8 mouse cellular contexts compared by ENCODE assay signal in the genomic region with DNA sequence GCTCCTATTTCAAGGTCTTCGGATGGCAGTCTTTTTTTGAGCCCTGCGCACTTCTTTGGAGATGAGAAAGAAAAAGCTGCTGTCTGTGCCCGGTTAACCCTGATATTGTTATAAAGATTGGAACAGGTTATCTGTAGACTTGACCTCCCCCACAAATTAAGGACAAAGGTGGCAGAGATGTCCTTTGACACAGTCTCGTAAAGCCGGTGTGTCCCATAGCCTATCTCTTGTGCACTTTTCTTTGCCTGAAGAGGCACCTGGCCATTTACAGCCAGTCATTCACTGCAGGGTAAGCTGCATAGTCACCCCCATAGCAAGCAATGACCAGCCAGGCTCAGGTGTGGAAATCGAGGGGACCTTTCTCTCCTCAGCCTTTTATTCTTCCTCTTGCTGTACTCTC. TPM values are rescaled to one million over a fixed set of nuclear protein-coding genes. Genes with fewer than 3 reads are reported as not detected.
DNase-seq lines count a peak whose midpoint lies in the region; ATAC-seq and TF ChIP-seq lines count a peak whose summit lies in the region.

No protein-coding gene starts in this region.

- H3K36me3 ChIP-seq in intestine, embryonic 16.5 days (ENCODE audit: control insufficient read depth, insufficient read depth, low read length) = no peaks in the 10 kb centered on the region
- peaks cover 3% of the 10 kb centered on the region; the same call in 1 of the 2 replicates for H3K36me3 ChIP-seq in neural tube, embryonic 12.5 days

- no peak for TF ChIP-seq POLR2A in lung, adult 2 months (IDR thresholded peaks at IDR 0.05; ENCODE audit: borderline replicate concordance, extremely low read depth, low read depth, low read length)
- TF ChIP-seq POLR2A in embryonic fibroblast, embryonic 13.5 days (IDR thresholded peaks at IDR 0.05; ENCODE audit: low read depth, low read length) = no peak

- no peaks in the 10 kb centered on the region for H3K9me3 ChIP-seq in intestine, embryonic 16.5 days (ENCODE audit: control insufficient read depth, low read length)
- H3K9me3 ChIP-seq in neural tube, embryonic 12.5 days = no peaks in the 10 kb centered on the region

- no peaks in the 10 kb centered on the region for H3K27me3 ChIP-seq in intestine, embryonic 16.5 days (replicated peaks; ENCODE audit: control insufficient read depth, insufficient read depth, low read length)
- H3K27me3 ChIP-seq in neural tube, embryonic 12.5 days (replicated peaks) = no peaks in the 10 kb centered on the region

- no peak for DNase-seq in lung, adult 2 months
- no peak for DNase-seq in lung, postnatal 25 days (ENCODE audit: low spot score)
- no peak for DNase-seq in embryo, embryonic 10.5 days (ENCODE audit: low spot score)
- DNase-seq in c-Kit-positive CD71-positive TER-119-positive erythroid progenitor cells, embryonic 14.5 days (ENCODE audit: low spot score) = no peak
- DNase-seq in gastrocnemius, adult 8-10 months (ENCODE audit: low spot score in 2 of 2) = no peak

- TF ChIP-seq CTCF in lung, adult 2 months (IDR thresholded peaks at IDR 0.05; ENCODE audit: insufficient read depth, low read length) = no peak
- no peak for TF ChIP-seq CTCF in embryonic fibroblast, embryonic 13.5 days (IDR thresholded peaks at IDR 0.05; ENCODE audit: borderline replicate concordance, insufficient read depth, low read length)

- H3K4me3 ChIP-seq in lung, adult 2 months (replicated peaks; ENCODE audit: extremely low read depth, low read depth, low read length) = peak overlapping the region; percentile 78
- H3K4me3 ChIP-seq in embryonic fibroblast, embryonic 13.5 days (ENCODE audit: insufficient read depth, low read length) = peak overlapping the region; percentile 76
- peak overlapping the region; percentile 69 for H3K4me3 ChIP-seq in intestine, embryonic 16.5 days (ENCODE audit: low read length)
- peak overlapping the region; percentile 71 for H3K4me3 ChIP-seq in neural tube, embryonic 12.5 days

- 27% methylated on average over 6 of the region's 6 CpGs for WGBS in lung, adult 2 months
- WGBS in intestine, embryonic 16.5 days = 21% methylated on average over 6 of the region's 6 CpGs
- WGBS in neural tube, embryonic 12.5 days = 55% methylated on average over 6 of the region's 6 CpGs

- peak; percentile 52 for ATAC-seq in intestine, embryonic 16.5 days
- no peak for ATAC-seq in neural tube, embryonic 12.5 days (ENCODE audit: low FRiP score, low read depth)

- peaks cover 3% of the 10 kb centered on the region; the same call in 1 of the 2 replicates for H3K4me1 ChIP-seq in lung, adult 2 months (ENCODE audit: control insufficient read depth, insufficient read depth, low read length)
- H3K4me1 ChIP-seq in embryonic fibroblast, embryonic 13.5 days (ENCODE audit: control insufficient read depth, insufficient read depth, low read length) = no peaks in the 10 kb centered on the region
- peaks cover 9% of the 10 kb centered on the region for H3K4me1 ChIP-seq in intestine, embryonic 16.5 days (ENCODE audit: control insufficient read depth, insufficient read depth, low read length)
- H3K4me1 ChIP-seq in neural tube, embryonic 12.5 days = peaks cover 10% of the 10 kb centered on the region

- H3K9ac ChIP-seq in intestine, embryonic 16.5 days (ENCODE audit: low read depth, low read length) = peak overlapping the region; percentile 77
- no peak overlapping the region for H3K9ac ChIP-seq in neural tube, embryonic 12.5 days

- peak overlapping the region; percentile 52 for H3K4me2 ChIP-seq in intestine, embryonic 16.5 days (ENCODE audit: low read depth, low read length)
- H3K4me2 ChIP-seq in neural tube, embryonic 12.5 days (replicated peaks) = peak overlapping the region; percentile 79

- no peak overlapping the region for H3K27ac ChIP-seq in embryonic fibroblast, embryonic 13.5 days (ENCODE audit: insufficient read depth, low read length)
- H3K27ac ChIP-seq in intestine, embryonic 16.5 days (ENCODE audit: low read length) = peak overlapping the region; percentile 62; the same call in 1 of the 2 replicates
- H3K27ac ChIP-seq in neural tube, embryonic 12.5 days = no peak overlapping the region

RNA-seq across cellular contexts. Expression of gene Slc25a20, which starts 0.8 kb away (rescaled TPM):
- 22.3 and 24.4 TPM in 2 replicates for polyA plus RNA-seq in lung, adult 2 months (2012; rRNA removed)
- 35.0 and 36.6 TPM in 2 replicates for polyA plus RNA-seq in embryonic fibroblast, embryonic 13.5 days (2011; ENCODE audit: insufficient read length, low read depth, missing spikeins)
- 111 and 117 TPM in 2 replicates for polyA plus RNA-seq in intestine, embryonic 16.5 days (2015; fragmentation: Nextera tagmentation; extraction: Ambion mirVana)
- 40.1 and 41.8 TPM in 2 replicates for polyA plus RNA-seq in neural tube, embryonic 12.5 days (2016; fragmentation: Nextera tagmentation; extraction: Ambion mirVana)
- total RNA-seq in gastrocnemius, adult 8-10 months (2022) = 10 to 100 TPM; 62.5 to 78.8 (median 68.7) TPM

RNA-seq across cellular contexts. Expression of gene Arih2, which starts 13.5 kb away (rescaled TPM):
- 24.6 and 35.4 TPM in 2 replicates for polyA plus RNA-seq in lung, adult 2 months (2012; rRNA removed)
- polyA plus RNA-seq in embryonic fibroblast, embryonic 13.5 days (2011; ENCODE audit: insufficient read length, low read depth, missing spikeins) = 65.9 and 73.9 TPM in 2 replicates
- 41.2 and 42.9 TPM in 2 replicates for polyA plus RNA-seq in intestine, embryonic 16.5 days (2015; fragmentation: Nextera tagmentation; extraction: Ambion mirVana)
- 56.2 and 57.2 TPM in 2 replicates for polyA plus RNA-seq in neural tube, embryonic 12.5 days (2016; fragmentation: Nextera tagmentation; extraction: Ambion mirVana)
- total RNA-seq in gastrocnemius, adult 8-10 months (2022) = 10 to 100 TPM; 68.7 to 85.9 (median 81.8) TPM

RNA-seq across cellular contexts. Expression of gene Prkar2a, which starts 26.5 kb away (rescaled TPM):
- polyA plus RNA-seq in lung, adult 2 months (2012; rRNA removed) = 22.3 and 26.1 TPM in 2 replicates
- 61.9 and 78.8 TPM in 2 replicates for polyA plus RNA-seq in embryonic fibroblast, embryonic 13.5 days (2011; ENCODE audit: insufficient read length, low read depth, missing spikeins)
- polyA plus RNA-seq in intestine, embryonic 16.5 days (2015; fragmentation: Nextera tagmentation; extraction: Ambion mirVana) = 32.8 and 36.9 TPM in 2 replicates
- 59.2 and 66.4 TPM in 2 replicates for polyA plus RNA-seq in neural tube, embryonic 12.5 days (2016; fragmentation: Nextera tagmentation; extraction: Ambion mirVana)
- 100 to 1,000 TPM; 182 to 235 (median 191) TPM for total RNA-seq in gastrocnemius, adult 8-10 months (2022)
